Mouse (Mus musculus): Measurements from ENCODE around the gene Rasa3.

Rasa3 gene

DNA sequence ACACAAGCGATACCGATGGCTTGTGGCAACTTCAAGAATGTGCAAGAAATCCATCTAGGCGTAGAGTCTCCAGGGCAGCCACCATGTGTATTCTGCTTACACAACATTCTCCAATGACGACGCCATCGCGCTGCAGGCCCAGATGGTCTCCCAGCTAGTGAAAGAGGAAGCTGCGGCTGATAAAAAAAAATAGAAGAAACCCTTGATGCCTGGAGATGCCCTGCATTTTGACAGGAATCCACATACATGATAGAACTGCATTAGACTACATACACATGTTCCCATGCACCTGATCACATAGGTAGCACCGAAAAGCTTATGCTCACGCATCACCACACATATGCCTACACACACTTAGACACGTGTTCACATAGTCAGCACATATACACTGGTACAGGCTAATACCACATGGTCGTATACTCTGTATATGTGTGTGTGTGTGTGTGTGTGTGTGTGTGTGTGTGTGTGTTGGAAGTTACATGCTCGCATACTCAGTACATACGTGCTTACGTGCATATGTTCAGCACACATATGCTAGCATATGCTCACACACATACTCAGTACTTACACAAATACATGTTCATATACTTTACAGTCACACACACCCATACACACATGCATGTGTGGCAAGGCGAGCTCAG lies 8.4 kb upstream of the Rasa3 start:
- no peak for DNase-seq (ENCODE audit: low spot score)

GRCm38 (mm10) chr8:13684131-13684530 lies 6.7 kb upstream of the Rasa3 start:
- DNase-seq (ENCODE audit: low spot score): no peak

DNA sequence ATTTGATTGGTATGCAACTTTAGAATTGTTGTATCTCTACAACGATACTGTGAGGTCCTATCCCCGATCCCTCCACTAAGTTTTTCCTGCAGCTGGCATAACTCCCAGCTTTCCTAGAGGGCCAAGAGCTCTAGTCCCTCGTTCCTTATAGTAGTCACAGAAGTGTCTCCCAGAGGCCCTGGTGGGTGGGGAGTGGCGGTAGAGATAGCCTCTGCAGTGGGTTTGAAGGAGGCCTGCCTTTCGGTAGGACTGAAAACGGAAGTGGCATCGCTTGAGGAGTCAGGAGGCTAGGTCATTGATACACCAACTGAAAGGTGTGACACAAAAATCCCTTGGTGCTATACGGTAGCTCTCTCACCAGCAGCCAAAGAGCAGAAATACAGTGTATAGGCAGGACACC lies 779 bp upstream of the Rasa3 start:
- no peak for DNase-seq (ENCODE audit: low spot score)

DNA sequence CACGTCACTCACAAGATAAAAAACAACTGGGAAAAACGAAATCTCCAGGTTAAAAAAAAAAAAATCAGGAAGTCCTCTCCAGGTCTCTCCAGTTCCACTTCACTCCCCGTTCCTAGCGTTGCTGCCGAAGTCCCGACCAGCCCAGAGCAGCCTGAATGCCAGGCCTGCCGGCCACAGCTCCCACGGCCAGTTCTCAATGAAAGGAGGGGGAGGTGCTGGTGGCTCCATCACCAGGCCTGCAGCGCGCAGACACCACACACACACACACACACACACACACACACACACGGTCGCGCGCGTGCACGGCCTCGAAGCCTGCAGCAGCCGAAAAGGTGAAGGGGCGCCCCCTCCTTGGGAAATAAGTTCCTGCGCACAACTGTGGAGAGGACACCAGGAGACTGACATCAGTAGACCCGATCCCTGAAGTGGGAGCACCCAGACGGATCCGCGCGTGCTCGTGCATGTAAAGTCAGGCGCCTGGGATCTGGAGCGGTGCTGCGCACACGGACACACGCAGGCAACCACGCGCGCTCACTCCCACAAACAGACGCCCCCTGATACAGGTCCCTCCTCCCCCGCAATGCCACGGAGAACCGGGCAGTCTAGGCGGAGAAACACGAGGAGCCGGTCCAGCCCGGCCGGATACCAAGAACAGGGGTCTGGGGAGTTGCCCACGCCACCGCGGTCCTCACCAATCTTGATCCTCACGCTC lies 546 bp downstream of the Rasa3 start:
- peak; percentile 84 for DNase-seq (ENCODE audit: low spot score)

GRCm38 (mm10) chr8:13676302-13676700 lies 1.1 kb downstream of the Rasa3 start:
- peak; percentile 82 for DNase-seq (ENCODE audit: low spot score)

DNA sequence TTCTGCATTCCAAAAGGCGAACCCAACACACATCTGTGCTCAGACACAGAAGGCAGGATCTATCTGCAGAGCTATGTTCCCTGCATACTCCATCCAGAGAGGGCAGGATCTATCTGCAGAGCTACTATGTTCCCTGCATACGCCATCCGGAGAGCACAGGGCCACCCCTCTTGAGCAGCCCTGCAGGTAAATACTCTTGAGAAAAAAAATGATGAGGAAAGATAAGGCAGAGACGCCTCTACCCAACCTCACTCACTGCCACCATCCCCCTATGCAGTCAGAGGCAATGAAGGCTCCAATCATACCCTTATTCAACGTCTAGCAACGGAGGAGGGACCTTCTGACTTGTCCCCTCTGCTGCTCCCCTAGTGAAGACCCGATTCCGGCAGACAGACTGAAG lies 1.9 kb downstream of the Rasa3 start:
- no peak for DNase-seq (ENCODE audit: low spot score)

DNA sequence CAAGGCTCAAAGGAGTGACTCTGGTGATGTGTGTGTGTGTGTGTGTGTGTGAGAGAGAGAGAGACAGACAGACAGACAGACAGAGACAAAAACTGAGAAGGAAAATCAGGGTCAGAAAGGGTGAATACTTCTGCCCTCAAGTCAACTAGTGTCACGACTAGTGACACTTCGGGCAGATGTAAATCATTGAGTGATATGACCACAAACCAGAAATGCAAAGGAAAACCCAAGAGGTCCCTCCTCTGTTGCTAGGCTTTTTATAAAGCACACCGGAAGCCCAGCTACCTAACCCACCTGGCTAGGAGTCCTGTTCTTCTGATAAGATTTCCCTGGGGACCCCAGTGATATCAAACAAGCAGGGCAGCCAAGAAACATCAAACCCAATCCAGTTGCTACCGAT lies 2.3 kb downstream of the Rasa3 start:
- DNase-seq (ENCODE audit: low spot score): no peak

DNA sequence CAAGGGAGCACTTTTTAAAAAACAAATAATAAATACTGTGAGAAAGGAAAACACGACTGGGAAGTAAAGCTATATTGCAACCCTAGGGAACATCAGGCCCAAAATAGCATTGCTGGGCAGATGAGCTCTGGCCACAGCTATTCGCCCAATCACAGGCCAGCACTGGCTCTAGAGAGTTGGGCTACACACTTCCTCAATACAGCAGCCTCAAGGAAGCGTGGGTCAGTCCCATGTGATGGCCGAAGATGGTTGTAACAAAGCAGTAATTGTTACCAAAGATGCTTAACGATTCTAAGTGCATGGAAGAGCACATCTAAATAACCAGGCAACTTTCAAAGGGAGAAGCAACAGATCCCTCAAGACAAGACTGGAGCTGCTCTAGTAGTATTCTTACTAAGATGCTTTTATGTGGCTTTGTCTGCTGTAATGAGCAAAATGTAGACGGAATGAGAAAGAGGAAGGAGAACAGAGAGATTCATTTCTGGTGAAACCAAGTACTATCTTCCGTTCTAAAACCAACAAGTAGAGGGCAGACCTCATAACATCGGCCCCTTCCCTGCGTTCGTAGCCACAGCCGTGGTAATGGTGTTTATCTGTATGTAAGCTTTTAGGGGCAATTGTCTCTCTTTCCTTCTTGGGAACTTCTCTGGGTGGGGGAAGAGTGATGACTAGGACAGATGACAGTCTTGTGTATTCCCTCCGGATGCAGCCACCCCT lies 3.0 kb downstream of the Rasa3 start:
- peak; percentile 44 for DNase-seq (ENCODE audit: low spot score)

DNA sequence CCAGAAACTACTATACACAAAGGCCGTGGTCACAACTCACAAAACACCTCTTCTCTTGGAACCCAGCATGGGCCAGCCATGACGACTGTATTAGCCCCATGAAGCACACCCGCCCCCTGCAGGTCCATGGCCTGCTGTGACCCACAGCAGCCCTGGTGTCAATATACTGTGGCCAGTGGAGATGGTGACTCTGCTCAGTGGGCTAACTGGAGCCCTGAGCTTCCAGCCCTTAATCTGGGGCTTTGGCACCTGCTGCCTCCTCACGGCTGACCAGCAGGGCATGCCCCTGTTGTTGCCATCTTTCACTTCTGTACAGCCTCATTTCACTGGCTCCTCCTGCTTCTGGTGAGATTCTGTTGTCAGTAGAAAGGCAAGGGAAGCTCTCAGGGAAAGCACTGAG lies 4.2 kb downstream of the Rasa3 start:
- DNase-seq (ENCODE audit: low spot score): peak; percentile 39

- DNase-seq (ENCODE audit: low spot score): no peak
Observed at GRCm38 (mm10) chr8:13671246-13672003, 6.0 kb downstream of the Rasa3 start.

DNA sequence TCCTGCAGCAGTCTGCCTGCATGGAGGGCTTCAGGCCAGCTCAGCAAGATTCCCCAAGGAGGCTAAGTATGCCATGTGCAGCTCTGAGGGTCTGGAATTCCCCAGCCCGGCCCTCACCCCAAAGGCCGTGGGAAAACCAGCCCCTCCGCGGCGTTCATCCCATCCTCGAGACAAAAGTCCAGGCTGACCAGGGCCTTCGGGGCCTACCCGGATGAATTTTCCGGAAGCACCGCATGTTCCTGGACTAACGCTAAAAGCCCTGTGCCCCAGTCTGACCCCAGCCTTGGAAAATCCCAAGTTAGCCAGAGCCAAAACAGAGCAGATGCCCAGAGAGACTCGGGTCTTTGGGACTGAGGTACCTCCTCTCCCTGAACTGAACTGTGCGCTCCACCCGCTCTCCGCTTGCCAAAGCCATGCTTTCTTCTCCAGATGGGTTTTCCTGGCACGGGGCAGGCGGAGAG lies 7.4 kb downstream of the Rasa3 start:
- DNase-seq (ENCODE audit: low spot score): no peak

DNA sequence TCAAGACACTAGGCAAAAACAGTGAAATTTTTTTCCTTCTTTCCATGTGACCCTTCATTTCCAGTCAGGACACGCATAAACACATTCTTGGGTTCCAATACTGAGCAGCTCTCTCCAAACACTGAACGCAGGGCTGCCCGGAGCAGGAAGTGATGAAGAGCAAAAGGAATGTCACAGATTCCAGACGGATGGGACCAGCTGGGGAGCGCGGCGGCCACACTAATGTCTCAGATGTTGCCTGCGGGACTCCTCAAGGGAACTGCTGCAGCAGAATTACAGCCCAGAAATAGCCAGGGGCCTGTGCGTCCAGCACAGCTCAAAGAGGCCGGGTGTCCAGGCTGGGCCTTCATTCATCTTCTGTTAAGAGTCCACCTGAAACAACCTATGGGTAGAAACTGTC lies 9.0 kb downstream of the Rasa3 start:
- no peak for DNase-seq (ENCODE audit: low spot score)

DNA sequence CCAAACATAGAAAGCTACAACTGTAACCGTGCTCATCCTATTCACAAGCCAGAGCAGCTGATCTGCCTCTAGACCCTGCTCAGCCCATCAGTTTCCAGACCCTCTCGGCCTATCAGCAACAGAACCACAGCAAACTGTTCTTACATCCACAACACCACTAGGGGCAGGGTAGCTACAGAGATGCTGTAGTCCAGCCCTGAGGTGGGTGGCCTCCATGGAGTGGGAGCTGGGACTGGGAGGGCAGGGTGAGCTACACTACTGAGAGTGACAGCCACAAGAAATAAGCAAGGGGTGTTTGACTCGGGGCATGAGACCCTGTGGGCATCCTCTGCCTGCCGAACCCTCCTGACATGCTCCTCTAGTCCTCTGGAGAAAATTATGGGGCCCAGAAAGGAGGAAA lies 9.5 kb downstream of the Rasa3 start:
- DNase-seq (ENCODE audit: low spot score): no peak

DNA sequence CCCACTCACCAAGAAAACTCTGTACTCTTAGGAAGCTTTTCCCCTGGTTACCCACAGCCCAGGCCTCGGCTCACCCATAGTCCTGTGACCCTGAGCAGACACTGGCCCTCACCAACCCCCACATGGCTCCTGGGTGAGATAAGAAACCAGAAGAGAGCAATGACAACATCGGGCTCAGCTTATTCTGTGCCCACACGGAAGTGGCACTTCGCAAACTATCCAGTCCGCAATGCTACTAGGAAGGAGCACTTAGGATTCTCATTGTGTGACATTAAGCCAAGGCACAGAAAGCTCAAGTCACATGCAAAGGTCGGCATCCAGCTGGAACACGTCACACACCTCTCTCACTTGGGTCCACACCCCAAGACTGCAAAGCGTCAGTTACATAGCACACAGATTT lies 11.5 kb downstream of the Rasa3 start:
- peak; percentile 40 for DNase-seq (ENCODE audit: low spot score)

DNA sequence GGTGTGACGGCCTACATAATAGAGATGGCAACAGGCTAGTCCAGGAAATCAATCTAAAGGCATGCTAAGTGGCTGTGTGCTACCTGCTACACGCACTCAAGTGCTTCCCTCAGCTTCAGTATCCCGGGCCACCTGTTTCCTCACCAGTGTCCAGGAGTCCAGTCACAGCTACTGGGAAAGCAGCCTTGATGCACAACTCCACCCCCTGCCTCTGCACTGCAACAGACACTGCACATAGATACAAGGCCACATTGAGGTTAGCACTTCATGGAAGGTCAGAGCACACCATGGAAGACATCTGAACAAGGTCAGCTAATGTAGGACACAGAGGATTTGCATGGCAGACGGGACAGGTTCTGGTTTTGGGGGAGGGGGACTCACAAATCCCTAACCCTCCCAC lies 11.9 kb downstream of the Rasa3 start:
- DNase-seq (ENCODE audit: low spot score): no peak

DNA sequence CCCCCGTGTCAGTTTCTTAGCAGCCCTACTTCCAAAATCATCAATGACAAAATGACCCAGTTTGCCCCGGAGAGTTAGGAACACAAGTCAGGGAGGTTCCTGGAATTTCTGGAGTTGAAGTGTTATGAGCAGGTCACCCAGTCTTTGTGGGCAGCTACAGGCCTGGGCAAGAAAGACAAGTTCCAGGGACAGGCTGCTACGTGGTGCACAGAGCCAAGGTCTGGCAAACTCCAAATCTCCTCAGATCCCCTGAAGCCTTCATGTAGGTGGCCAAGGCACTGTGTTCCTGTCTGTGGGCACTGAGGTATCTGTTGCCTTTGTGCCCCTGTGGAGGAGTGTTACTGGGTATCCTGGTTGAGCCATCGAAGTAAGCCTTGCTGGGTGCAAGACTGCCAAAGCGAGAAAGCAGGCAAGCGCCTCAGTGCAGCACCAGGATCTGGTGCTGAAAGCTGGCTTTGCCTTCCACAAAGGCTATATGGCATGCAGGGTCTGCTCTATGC lies 12.6 kb downstream of the Rasa3 start:
- no peak for DNase-seq (ENCODE audit: low spot score)

DNA sequence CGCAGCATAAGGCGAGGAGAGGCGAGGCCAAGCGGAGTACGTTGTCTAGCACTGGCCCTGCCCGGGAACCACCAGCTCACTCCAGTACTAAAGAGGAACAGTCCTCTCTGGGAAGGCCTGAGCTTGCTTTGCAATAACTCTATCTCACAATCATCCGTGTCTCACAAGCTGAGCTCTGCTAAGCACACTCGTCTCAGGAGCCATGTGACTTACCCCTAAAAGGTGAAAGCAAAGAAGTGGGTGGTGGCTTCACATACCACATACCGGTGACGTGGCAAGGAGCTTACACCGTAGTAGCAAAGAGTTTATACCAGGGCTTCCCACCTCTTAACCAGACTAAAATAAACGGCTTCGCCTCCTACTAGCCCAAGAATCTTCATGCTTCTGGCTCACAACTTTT lies 17.1 kb downstream of the Rasa3 start:
- no peak for DNase-seq (ENCODE audit: low spot score)

- no peak for DNase-seq (ENCODE audit: low spot score)
Observed at GRCm38 (mm10) chr8:13657479-13657878, 19.9 kb downstream of the Rasa3 start.

GRCm38 (mm10) chr8:13655033-13655351 lies 22.4 kb downstream of the Rasa3 start:
- DNase-seq (ENCODE audit: low spot score): no peak

GRCm38 (mm10) chr8:13654350-13655032 lies 22.9 kb downstream of the Rasa3 start:
- DNase-seq (ENCODE audit: low spot score): no peak

GRCm38 (mm10) chr8:13650541-13651191 lies 26.7 kb downstream of the Rasa3 start:
- DNase-seq (ENCODE audit: low spot score): no peak
